Mouse (Mus musculus) midbrain, embryonic 12.5 days (tissue): Measurements from ENCODE around the gene Heyl. TPM values are rescaled to one million over a fixed set of nuclear protein-coding genes. Genes with fewer than 3 reads are reported as not detected.
"Not testable (repeated sequence)": the region's sequence is repeated elsewhere in the genome, so short reads cannot be mapped to it uniquely, and the experiment has no call there.

ENCODE experiments used
- ATAC-seq: fragments of 200-750 bp; cut with Nextera tagmentation; 2 replicates; pipeline ENCODE4 v1.8.0; 2017; ENCODE audit warnings: low read depth, moderate TSS enrichment, moderate library complexity; ENCODE audit not compliant: low FRiP score
- H3K27ac ChIP-seq: fragments of 300-500 bp; sonication (generic); replicated peaks from 2 replicates; pipeline ENCODE4 v1.5.1; 2016; ENCODE audit warnings: mild to moderate bottlenecking
- H3K27me3 ChIP-seq: fragments of 300-500 bp; sonication (generic); 2 replicates; pipeline ENCODE4 v1.6.1; 2016; ENCODE audit warnings: mild to moderate bottlenecking
- H3K36me3 ChIP-seq: fragments of 300-500 bp; sonication (generic); 2 replicates; pipeline ENCODE4 v1.6.1; 2016
- H3K4me1 ChIP-seq: fragments of 300-500 bp; sonication (generic); 2 replicates; pipeline ENCODE4 v1.6.1; 2016
- H3K4me2 ChIP-seq: fragments of 300-500 bp; sonication (generic); replicated peaks from 2 replicates; pipeline ENCODE4 v1.6.1; 2016; ENCODE audit warnings: mild to moderate bottlenecking, moderate library complexity
- H3K4me3 ChIP-seq: fragments of 300-500 bp; sonication (generic); 2 replicates; pipeline ENCODE4 v1.5.1; 2016; ENCODE audit warnings: mild to moderate bottlenecking
- H3K9ac ChIP-seq: fragments of 300-500 bp; sonication (generic); replicated peaks from 2 replicates; pipeline ENCODE4 v1.6.1; 2016; ENCODE audit warnings: mild to moderate bottlenecking, moderate library complexity
- H3K9me3 ChIP-seq: fragments of 300-500 bp; sonication (generic); 2 replicates; pipeline ENCODE4 v1.6.1; 2016; ENCODE audit warnings: mild to moderate bottlenecking
- WGBS: fragments of 180-500 bp; shearing (Covaris S2); methylation state at CpG from one replicate; pipeline ENCODE4 v1.1.7; 2016; 5-methylcytosine and 5-hydroxymethylcytosine counted together
- polyA plus RNA-seq: library from polyadenylated mRNA; unstranded; fragments of >200 nt; fragmentation: Nextera tagmentation; extraction: Ambion mirVana; gene quantifications from 2 replicates; pipeline ENCODE4 v1.2.1, GENCODE M21; 2016

Gene Heyl
- polyA plus RNA-seq, 1 experiment from 2014 or later = 8.0 TPM

DNA sequence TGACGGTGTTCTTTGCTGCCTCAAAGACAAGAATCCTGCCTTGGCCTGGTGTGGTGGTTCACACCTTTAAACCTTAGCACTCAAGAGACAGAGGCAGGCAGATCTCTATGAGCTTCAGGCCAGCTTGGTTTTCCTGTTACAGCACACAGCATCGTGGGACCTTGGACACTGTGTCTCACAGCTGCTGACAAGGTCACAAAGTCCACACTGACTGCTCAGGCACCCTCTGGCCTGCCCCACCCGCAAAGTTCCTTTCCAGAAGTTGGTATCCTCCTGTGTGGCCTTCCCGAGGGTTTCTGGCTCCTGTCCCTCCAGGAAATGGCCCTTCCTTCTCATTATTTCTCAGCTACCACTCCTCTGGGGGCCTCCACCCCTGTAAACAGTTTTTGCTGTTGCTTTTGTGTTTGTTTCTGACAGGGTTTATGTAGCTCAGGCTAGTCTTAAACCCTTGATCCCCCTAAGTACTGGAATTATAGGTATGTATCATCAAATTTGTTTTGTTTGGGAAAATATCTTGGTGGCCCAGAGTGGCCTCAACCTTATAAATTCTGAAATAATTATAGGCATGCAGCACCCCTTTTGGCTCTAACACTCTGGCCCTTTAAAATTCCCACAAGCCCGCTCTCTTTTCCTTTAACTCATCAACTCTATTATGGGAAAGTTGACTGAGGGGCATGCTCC is 28.5 kb downstream of the Heyl start, which contains the start of gene Pabpc4:
Pabpc4 (plus strand) TSS at position 631 of the 681 bp plus-strand sequence.
- WGBS = 79% methylated on average over 5 of the region's 5 CpGs

DNA sequence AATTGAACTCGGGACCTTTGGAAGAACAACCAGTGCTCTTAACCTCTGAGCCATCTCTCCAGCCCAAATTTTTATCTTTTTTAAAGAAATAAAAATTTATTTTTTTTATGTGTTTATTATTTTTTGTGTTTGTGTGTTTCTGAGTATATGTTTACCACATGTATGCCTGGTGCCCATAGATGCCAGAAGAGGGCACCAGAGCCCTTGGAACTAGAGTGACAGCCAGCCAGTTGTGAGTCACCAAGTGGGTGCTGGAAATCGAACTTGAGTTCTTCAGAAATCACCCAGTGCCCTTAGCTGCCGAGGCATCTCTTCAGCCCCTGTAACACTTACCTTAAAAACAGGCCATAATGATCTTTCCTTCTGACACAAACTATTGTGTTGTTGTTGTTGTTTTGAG is 37.7 kb downstream of the Heyl start:
- WGBS = 92% methylated on average over 3 of the region's 3 CpGs
- Histone ChIP-seq H3K4me3 (no peak overlapping the region), H3K27ac (no peak overlapping the region), H3K27me3 (no peaks in the 10 kb centered on the region), H3K4me2 (no peak overlapping the region), H3K9me3 (no peaks in the 10 kb centered on the region), H3K4me1 (no peaks in the 10 kb centered on the region), H3K36me3 (no peaks in the 10 kb centered on the region), H3K9ac (no peak overlapping the region)
- ATAC-seq = no peak

More for the DNA sequence above, 28.5 kb downstream of the Heyl start, which contains the start of gene Pabpc4:
- Histone ChIP-seq H3K27ac (no peak within 1 kb of the TSS), H3K27me3 (no peaks in the 10 kb centered on the region), H3K4me3 (no peak within 1 kb of the TSS), H3K9ac (no peak within 1 kb of the TSS), H3K36me3 (no peaks in the 10 kb centered on the region), H3K4me2 (no peak within 1 kb of the TSS), H3K9me3 (no peaks in the 10 kb centered on the region), H3K4me1 (no peaks in the 10 kb centered on the region)
- no peak for ATAC-seq

DNA sequence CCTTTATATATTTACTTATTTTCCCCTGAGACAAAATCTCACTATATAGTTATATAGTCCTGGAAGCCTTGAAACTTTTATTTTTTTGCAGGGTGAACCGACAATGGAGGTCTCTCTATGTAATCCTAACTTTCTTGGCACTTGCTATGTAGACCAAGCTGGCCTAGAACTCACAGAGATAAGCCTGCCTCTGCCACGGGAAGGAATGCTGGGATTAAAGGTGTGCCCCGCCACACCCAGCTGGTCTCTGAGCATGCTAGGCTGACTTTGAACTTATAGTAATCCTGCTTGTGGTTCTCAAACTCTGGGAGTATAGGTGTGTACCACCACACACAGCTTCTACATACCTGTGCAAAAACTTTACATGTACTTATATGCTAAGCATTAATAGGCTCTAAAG is 46.8 kb downstream of the Heyl start:
- no peak overlapping the region for H3K27ac ChIP-seq
- no peaks in the 10 kb centered on the region for H3K9me3 ChIP-seq
- ATAC-seq = no peak
- H3K27me3 ChIP-seq = no peaks in the 10 kb centered on the region
- H3K9ac ChIP-seq = no peak overlapping the region
- no peak overlapping the region for H3K4me3 ChIP-seq
- no peak overlapping the region for H3K4me2 ChIP-seq
- peaks cover 15% of the 10 kb centered on the region for H3K4me1 ChIP-seq
- WGBS = 79% methylated on average over 3 of the region's 3 CpGs
- 0 out of 2 replicates have a peak, but pooled peaks cover under 1% of the 10 kb centered on the region for H3K36me3 ChIP-seq

DNA sequence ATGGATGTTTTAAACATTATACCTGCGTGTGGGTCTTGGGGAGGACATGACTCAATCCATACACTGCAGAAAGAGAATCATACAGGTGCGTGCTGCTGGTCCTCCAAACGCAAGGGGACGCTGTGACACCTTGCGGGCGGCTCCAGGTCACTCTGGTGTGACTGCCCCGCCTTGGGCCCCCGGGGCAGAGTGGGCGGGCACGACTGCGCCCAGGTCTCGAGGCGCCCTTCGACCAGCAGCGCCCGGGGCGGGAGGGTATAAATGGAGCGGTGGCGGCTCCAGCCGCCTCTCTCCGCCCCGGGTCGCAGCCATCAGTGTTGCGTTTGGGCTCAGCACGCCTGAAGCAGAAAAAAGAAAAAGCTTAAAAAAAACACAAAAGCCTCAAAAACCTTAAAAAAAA is 49.1 kb downstream of the Heyl start:
- H3K27ac ChIP-seq = peak overlapping the region; percentile 39; the same call in 1 of the 2 replicates

DNA sequence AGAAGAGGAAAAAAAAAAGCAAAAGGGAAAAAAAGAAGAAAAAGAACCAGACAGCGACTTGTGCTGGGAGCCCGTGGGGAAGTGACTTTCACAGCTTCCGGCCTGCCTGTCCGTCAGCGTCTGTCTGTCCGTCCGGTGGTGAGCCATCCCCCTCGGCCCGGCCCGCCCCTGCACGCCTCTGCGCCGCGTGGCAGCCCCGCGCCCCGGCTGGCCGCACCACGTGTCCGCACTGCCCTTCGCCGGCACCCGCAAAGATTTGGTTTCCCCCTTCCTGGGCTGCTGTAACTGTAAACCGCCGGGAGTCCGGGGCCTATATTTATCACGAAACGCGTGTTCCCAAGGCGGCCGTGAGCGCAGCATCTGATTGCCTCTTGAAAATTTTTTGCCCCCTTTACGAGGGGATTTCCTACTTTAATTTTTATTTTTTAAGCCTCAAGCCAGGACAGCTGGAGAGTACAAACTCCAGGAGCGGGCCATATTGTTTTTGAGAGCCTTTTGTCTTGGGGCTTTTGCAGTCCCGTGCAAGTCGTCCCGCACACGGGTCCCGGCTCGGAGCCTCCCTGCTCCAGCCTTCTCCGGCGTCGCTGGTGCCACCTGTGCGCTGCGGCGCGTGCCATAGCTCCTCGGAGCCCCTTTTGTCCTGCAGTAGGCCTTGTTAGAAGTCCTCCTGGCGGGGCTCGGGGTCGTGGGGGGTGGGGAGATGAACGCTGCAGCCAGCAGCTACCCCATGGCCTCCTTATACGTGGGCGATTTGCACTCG is 49.7 kb downstream of the Heyl start:
- not testable (repeated sequence) for H3K27me3 ChIP-seq, H3K9me3 ChIP-seq, H3K27ac ChIP-seq
- H3K36me3 ChIP-seq = peaks cover 28% of the 10 kb centered on the region
- WGBS = under 1% methylated on average over 52 of the region's 55 CpGs
- H3K4me3 ChIP-seq = peak overlapping the region; percentile 58
- ATAC-seq = peak; percentile 71
- H3K4me1 ChIP-seq = peaks cover 25% of the 10 kb centered on the region
- H3K9ac ChIP-seq = peak overlapping the region; percentile 67
- H3K4me2 ChIP-seq = peak overlapping the region; percentile 87

More for the DNA sequence above, 49.1 kb downstream of the Heyl start:
- Histone ChIP-seq H3K4me2 (peak overlapping the region; percentile 87), H3K4me1 (peaks cover 25% of the 10 kb centered on the region), H3K36me3 (peaks cover 22% of the 10 kb centered on the region), H3K9ac (peak overlapping the region; percentile 67; the same call in 1 of the 2 replicates), H3K4me3 (peak overlapping the region; percentile 58), H3K9me3 (no peaks in the 10 kb centered on the region), H3K27me3 (no peaks in the 10 kb centered on the region)
- peak; percentile 95 for ATAC-seq
- under 1% methylated on average over 25 of the region's 25 CpGs for WGBS

DNA sequence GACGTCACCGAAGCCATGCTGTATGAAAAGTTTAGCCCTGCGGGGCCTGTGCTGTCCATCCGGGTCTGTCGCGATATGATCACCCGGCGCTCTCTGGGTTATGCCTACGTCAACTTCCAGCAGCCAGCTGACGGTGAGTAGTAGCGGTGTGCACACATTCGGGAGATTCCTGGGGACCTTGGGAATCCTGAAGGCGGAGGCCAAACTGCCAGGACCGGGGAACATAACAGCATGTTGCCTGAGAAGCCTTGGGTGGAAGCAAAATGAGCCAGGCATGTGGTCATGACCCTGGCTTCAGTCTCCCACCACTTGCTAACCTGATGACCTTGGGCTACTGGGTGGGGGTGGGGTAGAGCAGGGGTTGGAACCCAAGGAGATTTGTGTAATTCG is 50.3 kb downstream of the Heyl start:
- Histone ChIP-seq H3K4me1 (peaks cover 25% of the 10 kb centered on the region), H3K36me3 (peaks cover 34% of the 10 kb centered on the region), H3K9ac (peak overlapping the region; percentile 67), H3K4me2 (peak overlapping the region; percentile 87), H3K4me3 (peak overlapping the region; percentile 58)
- under 1% methylated on average over 15 of the region's 15 CpGs for WGBS
- not testable (repeated sequence) for H3K27ac ChIP-seq, ATAC-seq, H3K9me3 ChIP-seq, H3K27me3 ChIP-seq

DNA sequence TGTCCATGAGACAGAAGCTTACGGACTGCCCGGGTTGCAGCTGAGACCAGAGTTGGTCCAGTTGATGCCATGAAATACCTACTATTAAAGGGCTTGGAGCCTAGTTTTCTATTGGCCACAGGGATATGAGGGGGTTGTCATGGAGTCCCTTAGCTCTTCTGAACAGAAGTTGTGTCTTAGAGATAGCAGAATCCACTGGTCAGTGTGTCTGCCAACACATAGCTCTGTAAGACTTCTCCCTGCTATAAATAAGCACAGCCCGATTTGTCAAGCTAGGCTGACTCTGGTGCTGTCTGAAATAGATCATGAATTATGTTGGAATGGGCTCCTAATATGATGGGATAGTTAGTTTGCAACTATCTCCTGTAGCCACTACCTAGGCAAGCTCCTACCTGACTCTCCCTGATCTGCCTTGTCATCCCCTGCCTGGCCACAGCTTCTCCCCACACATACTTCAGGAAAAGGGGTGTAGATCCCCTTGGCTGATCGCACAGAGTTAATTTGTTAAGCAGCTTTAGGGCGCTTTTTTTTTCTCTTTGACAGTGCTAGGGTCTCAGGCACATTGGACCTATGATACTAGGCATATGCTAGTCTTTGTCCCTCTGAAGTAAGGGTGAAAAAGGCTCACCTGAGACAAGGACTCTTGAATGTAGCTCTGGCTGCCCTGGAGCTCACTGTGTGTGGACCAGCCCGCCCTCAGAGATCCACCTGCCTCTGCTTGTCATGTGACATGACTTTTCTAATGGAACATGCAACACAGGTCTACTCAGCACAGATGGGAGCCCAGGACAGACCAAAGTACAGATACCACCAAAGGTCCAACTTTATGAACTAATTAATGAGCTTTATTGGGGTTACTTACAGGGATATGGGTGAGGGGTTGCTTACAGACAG is 51.6 kb downstream of the Heyl start:
- 82% methylated on average over 6 of the region's 6 CpGs for WGBS
- no peak for ATAC-seq
- H3K9ac ChIP-seq = peak overlapping the region; percentile 67
- peak overlapping the region; percentile 58 for H3K4me3 ChIP-seq
- H3K36me3 ChIP-seq = peaks cover 47% of the 10 kb centered on the region
- no peaks in the 10 kb centered on the region for H3K9me3 ChIP-seq
- peaks cover 25% of the 10 kb centered on the region for H3K4me1 ChIP-seq
- peak overlapping the region; percentile 87 for H3K4me2 ChIP-seq
- no peak overlapping the region for H3K27ac ChIP-seq
- no peaks in the 10 kb centered on the region for H3K27me3 ChIP-seq

DNA sequence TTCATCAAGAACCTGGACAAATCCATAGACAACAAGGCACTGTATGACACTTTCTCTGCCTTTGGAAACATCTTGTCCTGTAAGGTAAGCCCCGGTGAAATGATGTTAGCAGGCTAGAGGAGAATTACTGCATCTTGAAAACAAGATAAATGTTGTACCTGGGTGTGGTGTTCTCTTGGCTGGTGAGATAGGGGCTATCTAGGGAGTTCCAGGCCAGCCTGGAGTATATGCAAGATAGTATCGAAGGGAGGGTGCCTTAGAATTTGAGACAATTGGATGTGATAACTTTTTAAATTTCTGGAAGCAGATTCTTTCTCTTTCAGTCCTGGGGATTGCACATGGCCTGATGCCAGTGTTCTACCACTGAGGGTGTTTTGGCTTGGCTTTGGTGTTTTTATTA is 53.4 kb downstream of the Heyl start:
- Histone ChIP-seq H3K9ac (no peak overlapping the region), H3K4me1 (peaks cover 25% of the 10 kb centered on the region), H3K9me3 (no peaks in the 10 kb centered on the region), H3K36me3 (peaks cover 63% of the 10 kb centered on the region), H3K27ac (no peak overlapping the region), H3K4me2 (no peak overlapping the region), H3K27me3 (no peaks in the 10 kb centered on the region), H3K4me3 (no peak overlapping the region)
- no peak for ATAC-seq
- WGBS = 95% methylated on average over 2 of the region's 2 CpGs

DNA sequence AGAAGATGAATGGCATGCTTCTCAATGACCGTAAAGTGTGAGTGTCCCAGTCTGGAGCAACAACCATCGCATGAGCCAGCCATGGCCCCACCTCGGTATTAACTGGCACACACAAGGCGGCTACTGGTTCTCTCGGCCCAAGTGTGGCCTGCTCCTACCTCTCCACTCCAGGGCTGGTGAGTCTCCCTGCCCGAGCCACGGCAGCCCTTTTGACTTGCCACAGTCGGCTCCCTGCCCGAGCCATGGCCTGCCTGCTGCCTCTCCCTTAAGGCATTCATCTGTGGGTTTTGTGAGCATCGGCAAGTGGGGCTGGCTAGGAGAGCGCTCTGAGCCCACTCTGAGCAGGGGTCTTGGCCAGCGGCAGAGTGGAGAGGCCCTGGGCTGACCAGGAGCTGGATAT is 55.7 kb downstream of the Heyl start:
- no peaks in the 10 kb centered on the region for H3K9me3 ChIP-seq
- H3K27me3 ChIP-seq = no peaks in the 10 kb centered on the region
- 95% methylated on average over 12 of the region's 12 CpGs for WGBS
- H3K9ac ChIP-seq = no peak overlapping the region
- ATAC-seq = no peak
- H3K4me2 ChIP-seq = no peak overlapping the region
- H3K36me3 ChIP-seq = peaks cover 85% of the 10 kb centered on the region
- no peak overlapping the region for H3K27ac ChIP-seq
- H3K4me1 ChIP-seq = peaks cover 21% of the 10 kb centered on the region
- H3K4me3 ChIP-seq = no peak overlapping the region

DNA sequence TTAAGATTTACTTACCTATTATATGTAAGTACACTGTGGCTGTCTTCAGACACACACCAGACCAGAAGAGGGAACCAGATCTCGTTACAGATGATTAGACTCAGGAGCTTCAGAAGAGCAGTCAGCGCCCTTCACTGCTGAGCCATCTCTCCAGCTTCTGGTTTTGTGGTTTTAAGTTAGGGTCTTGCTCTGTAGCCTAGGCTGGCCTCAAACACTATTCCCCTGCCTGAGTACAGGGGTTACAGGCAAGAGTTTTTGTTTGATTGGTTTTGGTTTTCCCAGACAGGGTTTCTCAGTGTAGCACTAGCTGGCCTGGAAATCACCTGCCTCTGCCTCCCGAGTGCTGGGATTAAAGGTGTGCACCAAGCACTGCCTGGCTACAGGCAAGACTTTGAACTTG is 59.0 kb downstream of the Heyl start:
- Histone ChIP-seq H3K9ac (no peak overlapping the region), H3K27ac (no peak overlapping the region), H3K4me1 (no peaks in the 10 kb centered on the region), H3K9me3 (no peaks in the 10 kb centered on the region), H3K36me3 (peaks cover 97% of the 10 kb centered on the region), H3K4me2 (no peak overlapping the region), H3K4me3 (no peak overlapping the region), H3K27me3 (no peaks in the 10 kb centered on the region)
- ATAC-seq = no peak
- WGBS = 93% methylated on average over 3 of the region's 3 CpGs

DNA sequence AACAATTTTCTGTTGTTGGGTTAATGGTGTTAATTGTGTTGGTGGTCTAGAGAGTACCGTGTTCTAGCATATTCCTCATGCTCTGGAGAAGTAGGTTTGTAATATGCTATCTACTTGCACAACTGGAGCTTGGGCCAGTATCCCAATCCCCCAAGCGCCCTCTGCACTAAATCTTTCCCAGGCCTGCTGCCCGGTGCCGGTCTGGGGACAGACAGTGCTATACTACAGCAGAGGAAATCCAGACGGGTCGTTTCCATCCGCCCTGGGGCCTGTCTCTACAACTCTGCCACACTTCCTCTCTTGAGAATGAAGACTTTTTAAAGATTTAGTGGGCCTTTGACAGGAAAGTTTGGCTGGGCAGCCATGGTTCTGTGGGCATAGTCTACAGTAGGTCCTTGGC is 59.6 kb downstream of the Heyl start:
- Histone ChIP-seq H3K27me3 (no peaks in the 10 kb centered on the region), H3K4me1 (no peaks in the 10 kb centered on the region), H3K9me3 (no peaks in the 10 kb centered on the region), H3K4me3 (no peak overlapping the region), H3K27ac (no peak overlapping the region), H3K4me2 (no peak overlapping the region), H3K36me3 (peaks cover 95% of the 10 kb centered on the region), H3K9ac (no peak overlapping the region)
- no peak for ATAC-seq
- WGBS = 90% methylated on average over 7 of the region's 7 CpGs
